Mouse (Mus musculus): ENCODE measurements at regions not wholly inside any gene's neighbourhood (a gene's known extent, or its start where the extent isn't known, plus 50 kb on each side); places are given as distances from the start of the nearest gene placed in this dataset.

- DNase-seq, result peak; percentile 28
Observed at GRCm38 (mm10) chr13:5802826-5803225, 58.5 kb upstream of the Klf6 start.

GRCm38 (mm10) chr13:5803540-5804380 lies 57.5 kb upstream of the Klf6 start:
- DNase-seq, result peak; percentile 70

GRCm38 (mm10) chr13:5804381-5804941 lies 56.8 kb upstream of the Klf6 start:
- DNase-seq, result peak; percentile 23

GRCm38 (mm10) chr13:5808380-5808779 lies 52.9 kb upstream of the Klf6 start:
- no peak for DNase-seq

Measured in lung, postnatal 10 days (tissue).